Mouse (Mus musculus): Measurements from ENCODE around the gene Ap5s1. TPM values are rescaled to one million over a fixed set of nuclear protein-coding genes. Genes with fewer than 3 reads are reported as not detected.
"Not testable (repeated sequence)": the region's sequence is repeated elsewhere in the genome, so short reads cannot be mapped to it uniquely, and the experiment has no call there.

Ap5s1 gene
- total RNA-seq, 4 experiments from 2014 or later = 10.7 to 21.6 (median 18.7) TPM

GRCm38 (mm10) chr2:131221853-131222515, 15.1 kb downstream of the Ap5s1 start:
- DNase-seq (ENCODE audit: low spot score in 2 of 2) = no peak

- no peak for DNase-seq (ENCODE audit: low spot score in 2 of 2)
Observed at GRCm38 (mm10) chr2:131222562-131222961, 15.7 kb downstream of the Ap5s1 start.

GRCm38 (mm10) chr2:131223569-131223968, 16.7 kb downstream of the Ap5s1 start:
- DNase-seq (ENCODE audit: low spot score in 2 of 2) = no peak

- no peak for DNase-seq (ENCODE audit: low spot score in 2 of 2)
Observed at GRCm38 (mm10) chr2:131225178-131225577, 18.3 kb downstream of the Ap5s1 start.

GRCm38 (mm10) chr2:131226669-131227068, 19.8 kb downstream of the Ap5s1 start:
- not testable (repeated sequence) for DNase-seq (ENCODE audit: low spot score in 2 of 2)

- DNase-seq (ENCODE audit: low spot score in 2 of 2) = no peak
Observed at GRCm38 (mm10) chr2:131227243-131227642, 20.4 kb downstream of the Ap5s1 start.

GRCm38 (mm10) chr2:131232558-131232957, 25.7 kb downstream of the Ap5s1 start:
- DNase-seq (ENCODE audit: low spot score in 2 of 2) = no peak

GRCm38 (mm10) chr2:131233307-131234126, 26.6 kb downstream of the Ap5s1 start, which contains the start of gene Mavs:
Mavs (plus strand) TSS chr2:131234063.
- DNase-seq (ENCODE audit: low spot score in 2 of 2) = peak; percentile 93 to 96

GRCm38 (mm10) chr2:131234127-131234650, 27.3 kb downstream of the Ap5s1 start:
- DNase-seq (ENCODE audit: low spot score in 2 of 2) = no peak

GRCm38 (mm10) chr2:131234970-131235635, 28.2 kb downstream of the Ap5s1 start:
- no peak for DNase-seq (ENCODE audit: low spot score in 2 of 2)

- no peak for DNase-seq (ENCODE audit: low spot score in 2 of 2)
Observed at GRCm38 (mm10) chr2:131242180-131242579, 35.3 kb downstream of the Ap5s1 start.

- no peak for DNase-seq (ENCODE audit: low spot score in 2 of 2)
Observed at GRCm38 (mm10) chr2:131242929-131243328, 36.1 kb downstream of the Ap5s1 start.

GRCm38 (mm10) chr2:131253681-131254328, 46.9 kb downstream of the Ap5s1 start:
- peak; percentile 35 to 38 for DNase-seq (ENCODE audit: low spot score in 2 of 2)

GRCm38 (mm10) chr2:131254329-131254713, 47.4 kb downstream of the Ap5s1 start:
- no peak for DNase-seq (ENCODE audit: low spot score in 2 of 2)

GRCm38 (mm10) chr2:131255738-131256137, 48.9 kb downstream of the Ap5s1 start:
- DNase-seq (ENCODE audit: low spot score in 2 of 2) = no peak

- DNase-seq (ENCODE audit: low spot score in 2 of 2) = no peak
Observed at GRCm38 (mm10) chr2:131258693-131259092, 51.8 kb downstream of the Ap5s1 start.

- DNase-seq (ENCODE audit: low spot score in 2 of 2) = no peak
Observed at GRCm38 (mm10) chr2:131260544-131261307, 53.8 kb downstream of the Ap5s1 start.

GRCm38 (mm10) chr2:131261481-131262212, 54.8 kb downstream of the Ap5s1 start:
- no peak for DNase-seq (ENCODE audit: low spot score in 2 of 2)

- peak; percentile 94 to 96 for DNase-seq (ENCODE audit: low spot score in 2 of 2)
Observed at GRCm38 (mm10) chr2:131262213-131262672, 55.4 kb downstream of the Ap5s1 start, which contains the start of gene Pank2. Pank2 (plus strand) TSS chr2:131262495.
